Mouse (Mus musculus) naive thymus-derived CD4-positive, alpha-beta T cell, adult 5 months (primary cell): ENCODE results near the gene Cemip2. TPM values are rescaled to one million over a fixed set of nuclear protein-coding genes. Genes with fewer than 3 reads are reported as not detected.

Source experiments
- polyA plus RNA-seq: library from polyadenylated mRNA; unstranded; fragments of 100-300 nt; shearing (Covaris generic); gene quantifications from one replicate; pipeline ENCODE4 v1.2.1, GENCODE M21; 2017

The Cemip2 gene
- 3.0 TPM for polyA plus RNA-seq

GRCm38 (mm10) chr19:21778147-21778917, at the start of gene Cemip2:
Cemip2 (plus strand) TSS chr19:21778342.

Other genes with a start within 250 kb of the Cemip2 start
- 20.3 TPM for gene 1110059E24Rik, start 125.4 kb upstream of the Cemip2 start, polyA plus RNA-seq
- 45.4 TPM for gene Abhd17b, start 125.2 kb upstream of the Cemip2 start, polyA plus RNA-seq